Mouse (Mus musculus) layer of hippocampus, postnatal 36 days (tissue): Measurements from ENCODE around the gene Sertad1. TPM values are rescaled to one million over a fixed set of nuclear protein-coding genes. Genes with fewer than 3 reads are reported as not detected.

Experiments
- DNase-seq, 2 experiments: peaks; one replicate each; pipeline ENCODE4 v3.0.0; 2022
- total RNA-seq, 2 experiments: library from RNA; stranded (reverse); gene quantifications; 2 replicates each; pipeline ENCODE4 v1.2.3; 2021

Sertad1 gene
- total RNA-seq, 2 experiments from 2014 or later, result 6.4 to 7.0 TPM

- no peak for DNase-seq
These were observed 12.3 kb downstream of the Sertad1 start, which contains the start of gene Prx for GRCm38 (mm10) chr7:27499036-27499435. Gene Prx (plus strand): TSS chr7:27499324.

DNA sequence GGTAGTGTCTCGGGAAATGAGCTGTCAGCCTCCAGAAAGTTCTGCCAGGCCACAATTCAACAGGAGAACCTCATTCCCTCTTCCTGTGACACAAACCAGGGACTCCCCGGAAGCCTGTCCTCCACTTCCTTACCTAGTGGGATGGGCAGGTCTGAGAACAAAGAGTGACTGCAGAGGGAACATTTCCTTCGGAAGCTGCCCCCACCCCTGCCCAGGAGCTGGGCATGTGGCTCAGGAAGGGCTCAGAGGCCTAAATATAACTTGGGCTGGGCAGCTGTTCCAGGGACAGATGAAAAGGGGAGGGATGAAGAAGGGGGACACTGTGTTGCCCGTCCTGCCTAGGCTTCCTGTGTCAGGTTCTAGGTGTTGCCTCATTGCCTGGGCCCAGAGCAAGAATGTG is 14.9 kb downstream of the Sertad1 start:
- DNase-seq, result no peak

- no peak for DNase-seq
These were observed 20.2 kb downstream of the Sertad1 start for GRCm38 (mm10) chr7:27506765-27507370.

DNA sequence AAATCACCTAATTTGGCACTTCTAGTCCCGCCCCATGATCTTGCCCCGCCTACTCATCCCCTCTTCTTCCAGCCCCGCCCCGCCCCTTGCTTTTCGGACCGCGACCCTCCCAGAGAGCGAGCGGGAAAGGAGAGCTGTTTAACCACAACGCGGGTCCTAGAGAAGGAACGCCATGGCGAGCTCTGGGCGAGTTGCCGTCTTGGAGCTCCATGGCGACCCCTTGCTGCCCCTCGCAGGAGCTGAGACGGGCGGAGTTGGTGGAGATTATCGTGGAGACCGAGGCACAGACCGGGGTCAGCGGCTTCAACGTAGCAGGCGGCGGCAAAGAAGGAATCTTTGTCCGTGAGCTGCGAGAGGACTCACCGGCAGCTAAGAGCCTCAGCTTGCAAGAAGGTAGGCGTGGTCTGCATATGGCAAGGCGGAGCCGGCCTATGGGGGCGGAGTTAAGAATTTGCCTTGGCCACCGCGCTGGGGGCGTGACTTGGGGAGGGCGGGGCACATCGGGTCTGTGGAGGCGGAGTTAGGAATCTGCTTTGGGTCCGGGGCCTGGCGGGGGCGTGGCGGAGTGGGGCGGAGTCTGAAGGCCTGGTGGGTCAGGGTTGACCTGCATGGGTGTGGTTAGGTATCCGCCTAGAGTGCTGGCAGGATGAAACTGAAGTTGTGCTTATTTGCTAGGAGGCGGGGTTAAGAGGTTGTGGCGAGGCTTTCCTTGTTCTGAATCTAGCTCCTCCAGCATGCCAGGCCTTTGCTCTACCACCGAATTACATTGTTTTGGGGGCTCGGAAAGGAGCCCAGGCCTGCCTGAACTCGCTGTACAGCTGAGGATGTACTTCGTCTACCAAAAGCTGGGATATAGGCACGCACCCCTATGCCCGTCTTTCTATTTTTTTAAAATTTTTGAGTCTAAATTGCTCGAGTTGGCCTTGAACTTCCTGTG is 21.3 kb downstream of the Sertad1 start:
- DNase-seq, result peak; percentile 88

DNA sequence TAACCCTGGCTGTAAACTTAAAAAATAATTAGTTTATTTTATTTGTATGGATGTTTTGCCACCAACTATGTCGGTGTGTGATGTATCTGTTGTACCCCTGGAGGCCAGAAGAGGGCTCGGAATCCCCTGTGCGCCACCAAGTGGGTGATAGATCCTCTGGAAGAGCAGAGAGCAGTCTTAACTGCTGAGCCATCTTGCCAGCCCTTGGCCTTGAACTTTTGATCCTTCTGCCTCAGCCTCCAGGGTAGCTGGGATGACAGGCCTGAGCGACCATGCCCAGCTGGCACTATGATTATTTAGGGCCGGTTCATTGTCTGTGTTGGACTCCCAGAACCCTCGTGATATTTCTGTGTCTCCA is 21.9 kb downstream of the Sertad1 start:
- no peak for DNase-seq

DNA sequence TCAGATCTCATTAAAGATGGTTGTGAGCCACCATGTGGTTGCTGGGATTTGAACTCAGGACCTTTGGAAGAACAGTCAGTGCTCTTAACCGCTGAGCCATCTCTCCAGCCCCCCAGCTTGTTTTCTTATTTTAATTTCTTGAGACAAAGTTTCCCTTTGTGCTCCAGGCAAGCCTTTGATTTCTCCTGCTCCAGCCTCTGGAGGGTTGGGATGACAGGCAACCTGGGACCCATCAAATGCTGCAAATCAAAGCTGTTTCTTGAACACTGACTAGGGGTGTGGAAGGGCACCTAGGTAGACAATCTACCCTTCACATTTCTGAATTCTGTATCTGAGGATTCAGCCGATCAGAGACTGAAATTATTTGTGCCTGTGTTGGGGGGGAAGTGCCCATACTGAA is 24.1 kb downstream of the Sertad1 start:
- DNase-seq, result no peak

- DNase-seq, result no peak
These were observed 28.3 kb downstream of the Sertad1 start for GRCm38 (mm10) chr7:27514961-27515360.

DNA sequence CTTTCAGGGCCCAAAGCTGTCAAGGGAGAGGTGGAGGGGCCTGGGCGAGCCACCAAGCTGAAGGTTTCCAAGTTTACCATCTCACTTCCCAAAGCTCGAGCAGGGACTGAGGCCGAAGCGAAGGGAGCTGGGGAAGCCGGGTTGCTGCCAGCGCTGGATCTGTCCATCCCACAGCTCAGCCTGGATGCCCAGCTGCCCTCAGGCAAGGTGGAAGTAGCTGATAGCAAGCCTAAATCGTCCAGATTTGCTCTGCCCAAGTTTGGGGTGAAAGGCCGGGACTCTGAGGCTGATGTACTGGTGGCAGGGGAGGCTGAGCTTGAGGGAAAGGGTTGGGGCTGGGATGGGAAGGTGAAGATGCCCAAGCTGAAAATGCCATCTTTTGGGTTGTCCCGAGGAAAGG is 31.6 kb downstream of the Sertad1 start:
- DNase-seq, result no peak

DNA sequence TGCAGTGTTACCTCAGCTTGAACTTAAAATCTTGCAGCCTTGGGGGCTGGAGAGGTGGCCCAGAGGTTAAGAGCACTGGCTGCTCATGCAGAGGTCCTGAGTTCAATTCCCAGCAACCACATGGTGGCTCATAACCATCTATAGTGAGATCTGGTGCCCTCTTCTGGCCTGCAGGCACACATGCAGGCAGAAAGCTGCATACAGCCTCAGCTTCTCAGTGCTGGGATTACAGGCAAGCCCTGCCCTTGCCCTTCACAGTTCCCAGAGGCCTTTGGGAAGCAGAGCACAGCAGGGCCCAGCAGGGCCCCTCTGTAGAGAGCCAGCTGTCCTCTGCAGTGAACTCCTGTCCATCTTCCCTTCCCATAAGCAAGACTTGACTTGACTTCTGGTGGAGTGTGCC is 33.4 kb downstream of the Sertad1 start:
- no peak for DNase-seq

DNA sequence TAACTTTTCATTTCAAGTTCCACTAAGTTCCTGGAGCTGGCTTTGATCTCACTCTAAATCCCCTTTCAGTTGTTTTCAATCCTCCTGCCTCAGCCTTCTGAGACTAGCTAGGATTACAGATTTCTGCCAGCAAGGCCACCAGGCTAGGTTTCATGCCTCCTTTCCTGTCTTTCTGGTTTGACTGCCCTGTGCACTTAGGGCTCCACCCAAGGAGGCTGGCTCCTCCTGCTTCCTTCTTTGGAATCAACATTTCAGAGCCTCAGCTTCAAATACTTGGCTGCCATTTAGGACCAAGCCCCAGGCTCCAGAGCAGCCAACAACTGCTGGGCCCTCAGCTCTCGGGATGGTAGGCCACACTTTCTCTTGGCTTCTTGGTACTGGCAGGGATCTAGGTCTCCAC is 33.9 kb downstream of the Sertad1 start:
- DNase-seq, result no peak

DNA sequence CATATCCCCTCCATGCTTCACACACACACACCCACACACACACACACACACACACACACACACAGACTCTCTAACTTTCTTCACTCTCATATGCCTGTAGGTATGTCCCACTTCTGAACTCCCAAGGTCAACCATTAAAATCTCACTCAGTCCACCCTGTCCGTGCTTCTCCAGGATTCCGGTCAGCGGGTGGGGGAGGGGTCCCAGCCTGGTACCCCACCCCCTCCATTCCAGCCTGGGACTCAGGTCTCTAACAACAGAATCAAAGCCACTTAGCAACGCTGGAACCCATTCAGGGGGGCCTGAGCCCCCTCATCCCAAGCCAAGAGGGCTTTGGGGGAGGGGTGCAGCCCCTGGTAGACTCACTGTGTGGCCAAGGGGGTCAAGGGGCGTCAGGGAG is 36.3 kb downstream of the Sertad1 start, which contains the start of gene Hipk4:
Gene Hipk4 (plus strand): TSS at position 301 of the 400 bp plus-strand sequence.
- no peak for DNase-seq

DNA sequence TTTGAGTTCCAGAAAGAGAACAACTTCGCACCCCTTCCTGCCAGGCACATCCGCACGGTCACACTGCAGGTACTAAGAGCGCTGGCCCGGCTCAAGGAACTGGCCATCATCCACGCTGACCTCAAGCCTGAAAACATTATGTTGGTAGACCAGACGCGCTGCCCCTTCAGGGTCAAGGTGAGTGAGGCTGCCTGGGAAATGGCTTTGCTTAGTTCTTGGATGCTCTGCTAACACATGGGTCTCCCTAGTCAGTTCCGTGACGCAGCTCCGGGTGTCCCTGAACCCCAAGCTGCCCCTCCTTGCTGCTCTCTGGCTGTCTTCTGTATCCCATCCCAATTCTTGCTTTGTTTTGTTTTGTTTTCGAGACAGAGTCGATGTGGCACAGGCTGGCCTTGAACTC is 37.1 kb downstream of the Sertad1 start:
- no peak for DNase-seq

DNA sequence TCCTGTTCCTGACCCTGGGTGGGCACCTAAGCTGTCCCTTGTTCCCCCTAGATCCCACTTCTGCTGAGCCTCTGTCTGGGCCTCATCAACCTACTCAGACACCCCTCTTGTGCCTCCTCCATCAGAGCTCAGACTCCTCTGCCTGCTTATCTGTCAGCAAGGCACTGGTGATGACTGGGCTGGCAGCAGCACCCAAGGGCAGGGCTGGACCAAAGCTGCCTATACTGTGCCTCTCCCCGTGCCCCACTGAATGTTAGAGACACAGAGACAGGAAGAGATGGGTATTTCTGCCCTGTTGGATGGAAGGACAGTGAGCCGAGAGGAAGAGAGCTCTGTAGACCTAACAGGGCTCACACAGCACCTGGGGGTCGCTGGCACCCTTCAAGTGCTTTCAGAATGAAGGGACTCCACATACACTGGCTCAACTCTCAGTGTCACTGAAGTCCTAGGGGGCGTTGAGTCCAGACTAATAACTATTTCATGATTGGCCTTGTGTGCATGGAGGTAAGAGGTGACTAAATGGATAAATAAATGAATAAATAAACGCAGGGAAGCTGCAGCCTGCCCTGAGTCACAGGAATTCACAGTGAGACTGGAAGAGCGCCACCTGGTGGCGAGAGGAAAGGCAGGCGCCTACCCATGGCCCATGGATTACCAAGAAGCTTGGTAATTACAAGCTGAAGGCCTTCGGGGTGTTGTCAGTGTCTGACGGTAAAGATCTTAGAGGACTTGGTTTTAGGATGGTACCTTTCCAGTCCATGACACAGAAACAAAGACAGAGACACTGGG is 39.5 kb downstream of the Sertad1 start:
- DNase-seq, result peak; percentile 75

DNA sequence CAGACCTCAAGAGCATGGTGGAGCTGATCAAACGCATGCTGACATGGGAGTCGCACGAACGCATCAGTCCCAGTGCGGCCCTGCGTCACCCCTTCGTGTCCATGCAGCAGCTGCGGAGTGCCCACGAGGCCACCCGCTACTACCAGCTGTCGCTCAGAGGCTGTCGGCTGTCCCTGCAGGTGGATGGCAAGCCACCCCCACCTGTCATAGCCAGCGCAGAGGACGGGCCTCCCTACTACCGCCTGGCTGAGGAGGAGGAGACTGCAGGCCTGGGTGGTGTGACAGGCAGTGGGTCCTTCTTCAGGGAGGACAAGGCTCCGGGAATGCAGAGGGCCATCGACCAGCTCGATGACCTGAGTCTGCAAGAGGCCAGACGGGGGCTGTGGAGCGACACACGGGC is 42.4 kb downstream of the Sertad1 start:
- DNase-seq, result no peak

GRCm38 (mm10) chr7:27530937-27531336 is 44.2 kb downstream of the Sertad1 start:
- no peak for DNase-seq

DNA sequence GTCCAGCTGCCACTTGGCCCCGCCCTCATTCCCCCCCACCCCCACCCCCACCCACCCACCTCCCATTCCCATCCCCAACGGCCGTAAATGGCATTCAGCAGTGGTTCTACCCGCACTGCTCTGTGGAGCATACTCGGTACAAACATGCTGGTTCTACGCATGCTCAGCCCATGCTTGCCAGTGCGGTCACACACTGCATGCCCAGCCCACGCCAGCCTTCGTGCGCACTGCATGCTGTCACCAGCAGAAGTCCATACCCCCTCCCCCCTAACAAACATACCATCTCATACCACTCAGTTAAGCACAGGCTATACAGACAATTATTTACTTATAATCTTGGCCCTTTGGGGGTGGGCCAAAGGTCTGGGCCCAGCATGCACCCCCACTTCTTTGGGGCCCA is 45.0 kb downstream of the Sertad1 start:
- no peak for DNase-seq

DNA sequence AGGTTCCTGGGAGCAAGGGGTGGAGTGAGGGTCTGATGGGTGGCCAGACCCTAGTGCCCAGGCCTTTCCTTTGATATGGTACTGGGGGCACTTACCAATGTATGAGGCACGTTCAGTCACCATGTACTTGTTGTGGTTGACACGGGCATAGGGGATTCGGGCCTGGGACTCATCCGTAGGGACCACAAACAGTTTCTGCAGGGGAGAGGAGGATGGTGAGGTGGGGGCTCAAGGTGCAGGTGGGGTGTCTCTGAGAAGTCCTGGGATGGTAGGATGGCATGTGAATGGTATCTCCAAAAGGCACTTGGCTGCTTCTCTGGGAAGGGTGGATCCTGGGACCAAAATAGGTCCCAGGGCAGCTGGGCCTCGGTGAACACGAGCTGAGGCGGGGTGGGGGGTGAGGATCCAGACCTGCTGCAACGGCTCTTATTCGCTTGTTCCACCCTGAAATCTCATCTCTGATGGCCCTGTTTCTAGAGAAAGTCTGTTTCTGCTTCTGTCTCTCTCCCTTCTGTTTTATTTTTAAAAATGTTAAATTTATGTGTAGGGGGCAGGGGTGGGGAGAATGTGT is 45.9 kb downstream of the Sertad1 start:
- no peak for DNase-seq

DNA sequence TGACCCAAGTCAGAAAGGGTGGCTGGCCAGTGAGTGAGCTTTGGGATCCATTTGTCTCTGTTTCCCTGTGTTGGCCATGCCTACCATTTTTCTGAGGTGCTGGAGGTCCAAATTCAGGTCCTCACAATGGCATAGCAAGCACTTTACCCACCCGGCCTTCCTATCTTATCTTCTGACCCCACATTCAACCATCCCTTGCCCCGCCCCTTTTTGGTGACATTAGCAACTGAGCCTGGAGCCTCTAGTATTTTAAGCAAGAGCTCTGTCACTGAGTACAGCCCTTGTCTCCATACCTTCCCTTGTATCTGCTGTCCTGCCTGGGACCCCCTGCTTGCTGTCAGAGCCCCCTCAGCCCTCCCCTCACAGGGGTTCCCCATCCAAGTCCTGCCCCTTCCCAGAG is 48.7 kb downstream of the Sertad1 start:
- no peak for DNase-seq

DNA sequence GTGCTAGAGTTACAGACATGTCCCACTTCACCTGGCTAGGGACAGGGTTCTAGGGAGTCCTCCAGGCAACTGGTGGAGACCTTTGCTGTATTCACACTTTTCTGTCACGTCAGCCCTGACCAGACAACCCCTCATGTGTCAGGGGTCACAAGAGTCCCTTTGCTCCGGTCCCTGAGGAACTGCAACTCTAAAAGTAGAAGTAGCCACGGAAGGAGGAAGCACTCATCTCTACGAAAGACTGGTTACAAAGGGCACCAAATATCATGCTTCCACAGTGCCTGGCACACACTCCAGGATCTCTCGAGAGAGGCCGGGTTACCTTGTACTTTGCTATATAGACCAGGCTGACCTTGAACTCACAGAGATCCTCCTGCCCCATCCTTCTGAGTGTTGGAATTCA is 49.9 kb downstream of the Sertad1 start:
- DNase-seq, result no peak

DNA sequence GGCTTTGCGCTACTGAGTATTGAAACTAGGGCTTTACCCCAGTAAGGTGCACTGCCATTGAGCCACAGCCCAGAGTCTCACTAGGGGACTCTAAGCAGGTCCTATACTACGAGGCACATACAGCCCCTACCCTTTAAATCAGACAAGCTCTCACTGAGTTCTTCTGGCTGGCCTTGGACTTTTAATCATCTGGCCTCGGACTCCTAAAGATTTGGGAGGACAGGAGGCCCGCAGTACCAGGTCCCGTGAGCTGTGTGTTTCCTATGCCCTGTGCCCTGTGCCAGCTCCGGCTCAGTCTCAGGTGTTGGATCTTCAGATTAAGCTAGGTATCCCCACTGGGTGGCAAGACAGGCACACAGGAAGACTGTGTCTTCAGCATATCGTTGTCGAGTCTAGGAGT is 51.3 kb downstream of the Sertad1 start:
- no peak for DNase-seq

- DNase-seq, result no peak
These were observed 52.1 kb downstream of the Sertad1 start for GRCm38 (mm10) chr7:27538797-27539196.
